Mouse (Mus musculus): Measurements from ENCODE around the gene Aff3. TPM values are rescaled to one million over a fixed set of nuclear protein-coding genes. Genes with fewer than 3 reads are reported as not detected.

The Aff3 gene
- polyA plus RNA-seq, 2 experiments: 0.18 to 0.22 TPM

- DNase-seq (ENCODE audit: low read depth in 3 of 3, low spot score in 3 of 3) (no peak), ATAC-seq (ENCODE audit: insufficient read depth) (no peak)
- 67% methylated on average over 16 of the region's 16 CpGs for WGBS (ENCODE audit: insufficient replicate concordance)
- Histone ChIP-seq H3K9ac (replicated peaks) (no peak overlapping the region), H3K36me3 (replicated peaks; ENCODE audit: control insufficient read depth, insufficient read depth, low read depth) (no peaks in the 10 kb centered on the region), H3K4me3 (ENCODE audit: insufficient read depth in 1 of 2, low read depth in 2 of 2, low read length in 2 of 2) (no peak overlapping the region), H3K4me2 (ENCODE audit: low read depth) (no peak overlapping the region), H3K27ac (no peak overlapping the region), H3K9me3 (ENCODE audit: control insufficient read depth, low read length) (no peaks in the 10 kb centered on the region), H3K27me3 (ENCODE audit: control insufficient read depth, insufficient read depth, low read length) (peaks cover 22% of the 10 kb centered on the region), H3K4me1 (replicated peaks; ENCODE audit: control insufficient read depth in 2 of 2, insufficient read depth in 2 of 2, low read length in 1 of 2) (no peaks in the 10 kb centered on the region)
- TF ChIP-seq EP300 (IDR thresholded peaks at IDR 0.05; ENCODE audit: low read depth): no peak
- TF ChIP-seq CTCF (IDR thresholded peaks at IDR 0.05; ENCODE audit: low read depth): no peak
Observed at GRCm38 (mm10) chr1:38632461-38633180, 32.1 kb downstream of the Aff3 start.

GRCm38 (mm10) chr1:38631501-38632279, 33.1 kb downstream of the Aff3 start:
- peaks cover 32% of the 10 kb centered on the region for H3K27me3 ChIP-seq (ENCODE audit: control insufficient read depth, insufficient read depth, low read length)
- H3K4me1 ChIP-seq (replicated peaks; ENCODE audit: control insufficient read depth in 2 of 2, insufficient read depth in 2 of 2, low read length in 1 of 2): no peaks in the 10 kb centered on the region
- DNase-seq (ENCODE audit: low read depth in 3 of 3, low spot score in 3 of 3) (no peak), ATAC-seq (ENCODE audit: insufficient read depth) (no peak)
- no peaks in the 10 kb centered on the region for H3K9me3 ChIP-seq (ENCODE audit: control insufficient read depth, low read length)
- H3K27ac ChIP-seq: no peak overlapping the region
- no peak overlapping the region for H3K4me2 ChIP-seq (ENCODE audit: low read depth)
- H3K9ac ChIP-seq (replicated peaks): no peak overlapping the region
- no peaks in the 10 kb centered on the region for H3K36me3 ChIP-seq (replicated peaks; ENCODE audit: control insufficient read depth, insufficient read depth, low read depth)
- WGBS (ENCODE audit: insufficient replicate concordance): 47% methylated on average over 7 of the region's 7 CpGs
- TF ChIP-seq CTCF (IDR thresholded peaks at IDR 0.05; ENCODE audit: low read depth) (no peak), EP300 (IDR thresholded peaks at IDR 0.05; ENCODE audit: low read depth) (no peak)
- H3K4me3 ChIP-seq (ENCODE audit: insufficient read depth in 1 of 2, low read depth in 2 of 2, low read length in 2 of 2): no peak overlapping the region

- no peak for TF ChIP-seq EP300 (IDR thresholded peaks at IDR 0.05; ENCODE audit: low read depth)
- no peak for TF ChIP-seq CTCF (IDR thresholded peaks at IDR 0.05; ENCODE audit: low read depth)
- ATAC-seq (ENCODE audit: insufficient read depth) (no peak), DNase-seq (ENCODE audit: low read depth in 3 of 3, low spot score in 3 of 3) (no peak)
- Histone ChIP-seq H3K27me3 (ENCODE audit: control insufficient read depth, insufficient read depth, low read length) (peaks cover 50% of the 10 kb centered on the region), H3K36me3 (replicated peaks; ENCODE audit: control insufficient read depth, insufficient read depth, low read depth) (no peaks in the 10 kb centered on the region), H3K9me3 (ENCODE audit: control insufficient read depth, low read length) (no peaks in the 10 kb centered on the region), H3K4me2 (ENCODE audit: low read depth) (no peak overlapping the region), H3K27ac (no peak overlapping the region), H3K4me3 (ENCODE audit: insufficient read depth in 1 of 2, low read depth in 2 of 2, low read length in 2 of 2) (no peak overlapping the region), H3K4me1 (replicated peaks; ENCODE audit: control insufficient read depth in 2 of 2, insufficient read depth in 2 of 2, low read length in 1 of 2) (no peaks in the 10 kb centered on the region), H3K9ac (replicated peaks) (no peak overlapping the region)
- 39% methylated on average over 11 of the region's 11 CpGs for WGBS (ENCODE audit: insufficient replicate concordance)
Observed at GRCm38 (mm10) chr1:38628901-38629585, 35.7 kb downstream of the Aff3 start.

- no peak overlapping the region for H3K9ac ChIP-seq (replicated peaks)
- WGBS (ENCODE audit: insufficient replicate concordance): 39% methylated on average over 8 of the region's 8 CpGs
- TF ChIP-seq CTCF (IDR thresholded peaks at IDR 0.05; ENCODE audit: low read depth) (no peak), EP300 (IDR thresholded peaks at IDR 0.05; ENCODE audit: low read depth) (no peak)
- no peak for DNase-seq (ENCODE audit: low read depth in 3 of 3, low spot score in 3 of 3)
- no peak overlapping the region for H3K4me3 ChIP-seq (ENCODE audit: insufficient read depth in 1 of 2, low read depth in 2 of 2, low read length in 2 of 2)
- ATAC-seq (ENCODE audit: insufficient read depth): no peak
- H3K27me3 ChIP-seq (ENCODE audit: control insufficient read depth, insufficient read depth, low read length): peaks cover 50% of the 10 kb centered on the region
- H3K4me2 ChIP-seq (ENCODE audit: low read depth): no peak overlapping the region
- no peaks in the 10 kb centered on the region for H3K36me3 ChIP-seq (replicated peaks; ENCODE audit: control insufficient read depth, insufficient read depth, low read depth)
- no peak overlapping the region for H3K27ac ChIP-seq
- H3K4me1 ChIP-seq (replicated peaks; ENCODE audit: control insufficient read depth in 2 of 2, insufficient read depth in 2 of 2, low read length in 1 of 2): no peaks in the 10 kb centered on the region
- H3K9me3 ChIP-seq (ENCODE audit: control insufficient read depth, low read length): no peaks in the 10 kb centered on the region
Observed at GRCm38 (mm10) chr1:38628426-38628825, 36.3 kb downstream of the Aff3 start.
